Mouse (Mus musculus) cerebellum, adult 2 months (tissue): Measurements from ENCODE around the gene Ang4. TPM values are rescaled to one million over a fixed set of nuclear protein-coding genes. Genes with fewer than 3 reads are reported as not detected.
"Not testable (repeated sequence)": the region's sequence is repeated elsewhere in the genome, so short reads cannot be mapped to it uniquely, and the experiment has no call there.

Experiments
- DNase-seq, 2 experiments: peaks; one replicate each; pipeline ENCODE4 v3.0.0; 2021
- H3K27ac ChIP-seq: fragments of 200-500 bp; 2 replicates; pipeline ENCODE4 v1.5.1; 2012; ENCODE audit warnings: low read length, control low read depth, inconsistent platforms; ENCODE audit not compliant: insufficient read depth
- H3K27me3 ChIP-seq: fragments of 200-500 bp; 2 replicates; pipeline ENCODE4 v1.6.1; 2012; ENCODE audit warnings: inconsistent platforms, mild to moderate bottlenecking, low read length, moderate library complexity; ENCODE audit not compliant: control insufficient read depth, insufficient read depth
- H3K4me1 ChIP-seq: fragments of 200-500 bp; 2 replicates; pipeline ENCODE4 v1.6.1; 2011; ENCODE audit warnings: low read length; ENCODE audit not compliant: control insufficient read depth, insufficient read depth
- H3K4me3 ChIP-seq: fragments of 200-500 bp; replicated peaks from 2 replicates; pipeline ENCODE3; 2011; ENCODE audit warnings: mild to moderate bottlenecking, low read depth, low read length, control low read depth; ENCODE audit not compliant: insufficient read depth
- CTCF ChIP-seq: fragments of 200-500 bp; IDR thresholded peaks from 2 replicates; pipeline ENCODE4 v1.5.1; 2011; ENCODE audit warnings: low read depth, mild to moderate bottlenecking, control low read depth, low read length, moderate library complexity, borderline replicate concordance; ENCODE audit not compliant: insufficient read depth
- POLR2A ChIP-seq: fragments of 200-500 bp; IDR thresholded peaks from 2 replicates; pipeline ENCODE4 v1.6.1; 2011; ENCODE audit warnings: low read length, control low read depth, borderline replicate concordance; ENCODE audit not compliant: insufficient read depth
- WGBS: fragments of 180-500 bp; shearing (Covaris S2); methylation state at CpG from one replicate; pipeline ENCODE4 v1.1.7; 2018; 5-methylcytosine and 5-hydroxymethylcytosine counted together
- polyA plus RNA-seq: library from polyadenylated mRNA; depleted of rRNA; stranded (reverse); fragments of >200 nt; gene quantifications from 2 replicates; pipeline ENCODE4 v1.2.3, GENCODE M21; 2012; rRNA removed

Gene Ang4
- polyA plus RNA-seq, 1 experiment: not detected

- not testable (repeated sequence) for H3K27ac ChIP-seq, H3K27me3 ChIP-seq, H3K4me1 ChIP-seq, H3K4me3 ChIP-seq
- TF ChIP-seq CTCF: peak; percentile 24; the same call in 1 of the 2 replicates
- WGBS: 93% methylated on average over 1 of the region's 1 CpGs
- DNase-seq: peak; percentile 6 to 7
Measured at GRCm38 (mm10) chr14:51771378-51771777, 2.0 kb downstream of the Ang4 start.

DNA sequence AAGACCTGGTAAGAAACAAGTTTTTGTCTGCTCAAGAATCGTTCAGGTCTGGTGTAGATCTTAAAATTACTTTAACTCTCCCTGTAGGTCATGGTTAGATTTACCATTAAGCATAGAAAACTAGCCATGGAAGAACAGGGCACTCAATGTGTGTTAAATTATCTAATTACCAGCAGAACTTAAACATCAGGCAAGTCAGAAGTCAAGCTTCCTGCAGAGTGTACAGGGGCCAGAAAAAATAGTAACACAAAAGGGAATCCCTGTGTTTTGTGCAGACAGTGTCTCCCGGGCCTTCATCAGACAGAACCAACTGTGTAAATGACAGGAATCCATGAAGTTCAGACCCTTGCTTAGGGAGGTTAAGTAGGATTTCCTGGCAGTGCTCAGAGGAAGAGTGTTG lies 17.4 kb downstream of the Ang4 start:
- H3K4me3 ChIP-seq: no peak overlapping the region
- no peaks in the 10 kb centered on the region for H3K4me1 ChIP-seq
- TF ChIP-seq CTCF: no peak
- no peak for TF ChIP-seq POLR2A
- no peaks in the 10 kb centered on the region for H3K27me3 ChIP-seq
- no peak for DNase-seq
- no peak overlapping the region for H3K27ac ChIP-seq
- 55% methylated on average over 2 of the region's 2 CpGs for WGBS

GRCm38 (mm10) chr14:51740347-51741170 lies 32.8 kb downstream of the Ang4 start:
- DNase-seq: no peak
- H3K4me3 ChIP-seq: no peak overlapping the region
- 1% methylated on average over 42 of the region's 42 CpGs for WGBS

GRCm38 (mm10) chr14:51739150-51739993 lies 34.0 kb downstream of the Ang4 start:
- 3% methylated on average over 24 of the region's 24 CpGs for WGBS
- H3K4me1 ChIP-seq: no peaks in the 10 kb centered on the region
- no peak for DNase-seq
- no peaks in the 10 kb centered on the region; the same call in 1 of the 2 replicates for H3K27me3 ChIP-seq
- H3K4me3 ChIP-seq: no peak overlapping the region
- H3K27ac ChIP-seq: no peak overlapping the region
- no peak for TF ChIP-seq POLR2A

More at GRCm38 (mm10) chr14:51740347-51741170, 32.8 kb downstream of the Ang4 start:
- Histone ChIP-seq H3K27ac (no peak overlapping the region), H3K27me3 (no peaks in the 10 kb centered on the region; the same call in 1 of the 2 replicates), H3K4me1 (no peaks in the 10 kb centered on the region)
- no peak for TF ChIP-seq CTCF

GRCm38 (mm10) chr14:51738411-51739149 lies 34.8 kb downstream of the Ang4 start:
- TF ChIP-seq POLR2A: no peak
- Histone ChIP-seq H3K27me3 (no peaks in the 10 kb centered on the region; the same call in 1 of the 2 replicates), H3K4me1 (no peaks in the 10 kb centered on the region), H3K27ac (no peak overlapping the region), H3K4me3 (no peak overlapping the region)
- under 1% methylated on average over 29 of the region's 29 CpGs for WGBS
- no peak for DNase-seq

GRCm38 (mm10) chr14:51737967-51738366 lies 35.4 kb downstream of the Ang4 start:
- TF ChIP-seq CTCF: no peak
- no peak for TF ChIP-seq POLR2A
- no peaks in the 10 kb centered on the region for H3K4me1 ChIP-seq
- no peaks in the 10 kb centered on the region; the same call in 1 of the 2 replicates for H3K27me3 ChIP-seq
- no peak for DNase-seq
- 10% methylated on average over 12 of the region's 12 CpGs for WGBS
- no peak overlapping the region for H3K4me3 ChIP-seq
- no peak overlapping the region for H3K27ac ChIP-seq

DNA sequence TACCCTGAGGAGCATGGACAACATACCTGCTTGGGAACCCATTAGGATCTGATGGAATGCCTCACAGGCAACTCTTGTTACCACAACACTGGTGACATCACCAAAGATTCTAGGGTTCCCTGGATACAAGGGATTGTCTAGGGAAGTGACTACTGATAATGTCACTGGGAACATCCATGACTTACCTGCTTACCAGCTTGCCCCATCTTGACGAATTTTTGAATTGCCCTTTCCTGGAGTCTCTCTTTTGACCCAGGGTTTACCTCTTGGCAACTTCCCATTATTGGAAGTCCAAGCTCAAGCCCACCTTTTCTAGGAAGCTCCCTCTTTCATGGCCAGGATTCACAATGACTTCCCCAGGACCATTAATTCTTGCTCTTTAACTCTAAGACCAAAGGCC lies 56.3 kb downstream of the Ang4 start, which contains the start of gene Gm5800:
Gm5800 (minus strand) TSS at position 101 of the 400 bp plus-strand sequence.
- no peak within 1 kb of the TSS for H3K4me3 ChIP-seq
- 41% methylated on average over 1 of the region's 1 CpGs for WGBS

More for the DNA sequence above, 56.3 kb downstream of the Ang4 start, which contains the start of gene Gm5800:
- H3K4me1 ChIP-seq: no peaks in the 10 kb centered on the region
- DNase-seq: no peak
- H3K27ac ChIP-seq: no peak within 1 kb of the TSS
- TF ChIP-seq POLR2A (no peak), CTCF (no peak)
- H3K27me3 ChIP-seq: no peaks in the 10 kb centered on the region; the same call in 1 of the 2 replicates

Other genes starting within 250 kb of the Ang4 start
- gene Gm5622, start 220.8 kb downstream of the Ang4 start, polyA plus RNA-seq: not detected in 2 replicates
- not detected in 2 replicates for gene Gm17175, start 199.5 kb downstream of the Ang4 start, polyA plus RNA-seq
- gene Gm17174, start 181.5 kb downstream of the Ang4 start, polyA plus RNA-seq: not detected in 2 replicates
- gene Gm17078, start 162.3 kb downstream of the Ang4 start, polyA plus RNA-seq: not detected in 2 replicates
- gene Gm4181, start 137.9 kb downstream of the Ang4 start, polyA plus RNA-seq: not detected in 2 replicates
- gene Gm17079, start 78.1 kb downstream of the Ang4 start, polyA plus RNA-seq: not detected in 2 replicates
- not detected in 2 replicates for gene Gm5800, start 56.4 kb downstream of the Ang4 start, polyA plus RNA-seq
- gene AY358078, start 26.5 kb upstream of the Ang4 start, polyA plus RNA-seq: not detected in 2 replicates
- gene Ear6, start 80.1 kb upstream of the Ang4 start, polyA plus RNA-seq: not detected in 2 replicates
- gene Mettl17, start 111.3 kb upstream of the Ang4 start, polyA plus RNA-seq: 52.5 and 55.4 TPM in 2 replicates
- gene Slc39a2, start 119.3 kb upstream of the Ang4 start, polyA plus RNA-seq: 13.8 and 15.0 TPM in 2 replicates
- gene Ndrg2, start 140.6 kb upstream of the Ang4 start, polyA plus RNA-seq: 997 and 1,033 TPM in 2 replicates
- gene Tppp2, start 144.8 kb upstream of the Ang4 start, polyA plus RNA-seq: not detected in 2 replicates
- 0.10 TPM in 1 of 2 replicates, not detected in the other for gene Rnase13, start 149.2 kb upstream of the Ang4 start, polyA plus RNA-seq
- 44.1 and 48.0 TPM in 2 replicates for gene Arhgef40, start 211.1 kb upstream of the Ang4 start, polyA plus RNA-seq
- gene Tmem253, start 242.1 kb upstream of the Ang4 start, polyA plus RNA-seq: 2.0 and 2.4 TPM in 2 replicates
- 184 and 188 TPM in 2 replicates for gene Zfp219, start 247.1 kb upstream of the Ang4 start, polyA plus RNA-seq